Mouse (Mus musculus) hindbrain, embryonic 15.5 days (tissue): Measurements from ENCODE around the gene Myo1d. TPM values are rescaled to one million over a fixed set of nuclear protein-coding genes. Genes with fewer than 3 reads are reported as not detected.

Source experiments
- ATAC-seq: fragments of 200-750 bp; cut with Nextera tagmentation; 2 replicates; pipeline ENCODE4 v1.8.0; 2017; ENCODE audit warnings: low read depth, moderate number of reproducible peaks, moderate TSS enrichment; ENCODE audit not compliant: low FRiP score
- H3K27ac ChIP-seq: fragments of 300-500 bp; sonication (generic); replicated peaks from 2 replicates; pipeline ENCODE4 v1.5.1; 2015; ENCODE audit warnings: mild to moderate bottlenecking, inconsistent platforms
- H3K27me3 ChIP-seq: fragments of 300-500 bp; sonication (generic); 2 replicates; pipeline ENCODE4 v1.6.1; 2015; ENCODE audit warnings: control low read depth, inconsistent platforms
- H3K36me3 ChIP-seq: fragments of 300-500 bp; sonication (generic); 2 replicates; pipeline ENCODE4 v1.6.1; 2015; ENCODE audit warnings: control low read depth, inconsistent platforms
- H3K4me1 ChIP-seq: fragments of 300-500 bp; sonication (generic); replicated peaks from 2 replicates; pipeline ENCODE4 v1.6.1; 2015; ENCODE audit warnings: control low read depth, inconsistent platforms
- H3K4me2 ChIP-seq: fragments of 300-500 bp; sonication (generic); 2 replicates; pipeline ENCODE4 v1.6.1; 2015; ENCODE audit warnings: moderate library complexity, mild to moderate bottlenecking, inconsistent platforms
- H3K4me3 ChIP-seq: fragments of 300-500 bp; sonication (generic); 2 replicates; pipeline ENCODE4 v1.5.1; 2015; ENCODE audit warnings: mild to moderate bottlenecking, inconsistent platforms
- H3K9ac ChIP-seq: fragments of 300-500 bp; sonication (generic); 2 replicates; pipeline ENCODE4 v1.6.1; 2015; ENCODE audit warnings: inconsistent platforms
- H3K9me3 ChIP-seq: fragments of 300-500 bp; sonication (generic); 2 replicates; pipeline ENCODE4 v1.6.1; 2016; ENCODE audit warnings: control low read depth, inconsistent platforms
- WGBS: fragments of 180-500 bp; shearing (Covaris S2); methylation state at CpG from one replicate; pipeline ENCODE4 v1.1.7; 2015; 5-methylcytosine and 5-hydroxymethylcytosine counted together
- polyA plus RNA-seq: library from polyadenylated mRNA; unstranded; fragments of >200 nt; fragmentation: Nextera tagmentation; extraction: Ambion mirVana; gene quantifications from 2 replicates; pipeline ENCODE4 v1.2.1, GENCODE M21; 2015

The Myo1d gene
- polyA plus RNA-seq, 1 experiment from 2014 or later: 2.6 TPM

- H3K27me3 ChIP-seq: no peaks in the 10 kb centered on the region
- H3K27ac ChIP-seq: peak overlapping the region; percentile 98
- H3K36me3 ChIP-seq: no peaks in the 10 kb centered on the region
- 34% methylated on average over 6 of the region's 6 CpGs for WGBS
- peak overlapping the region; percentile 37 for H3K9ac ChIP-seq
- H3K9me3 ChIP-seq: no peaks in the 10 kb centered on the region
- peaks cover 50% of the 10 kb centered on the region for H3K4me1 ChIP-seq
- H3K4me3 ChIP-seq: no peak overlapping the region
- peak; percentile 9; the same call in 1 of the 2 replicates for ATAC-seq
- H3K4me2 ChIP-seq: peak overlapping the region; percentile 38
These were observed 275.1 kb downstream of the Myo1d start for GRCm38 (mm10) chr11:80504519-80505385.

- H3K4me1 ChIP-seq: peaks cover 51% of the 10 kb centered on the region
These were observed 275.9 kb downstream of the Myo1d start for GRCm38 (mm10) chr11:80503726-80504452.

GRCm38 (mm10) chr11:80503281-80503680 is 276.5 kb downstream of the Myo1d start:
- Histone ChIP-seq H3K27me3 (no peaks in the 10 kb centered on the region), H3K9me3 (no peaks in the 10 kb centered on the region), H3K9ac (no peak overlapping the region), H3K27ac (peak overlapping the region; percentile 98), H3K4me2 (no peak overlapping the region), H3K4me1 (peaks cover 52% of the 10 kb centered on the region), H3K36me3 (no peaks in the 10 kb centered on the region), H3K4me3 (no peak overlapping the region)
- ATAC-seq: no peak
- 70% methylated on average over 6 of the region's 6 CpGs for WGBS

More at GRCm38 (mm10) chr11:80503726-80504452, 275.9 kb downstream of the Myo1d start:
- Histone ChIP-seq H3K27me3 (no peaks in the 10 kb centered on the region), H3K36me3 (no peaks in the 10 kb centered on the region), H3K4me3 (no peak overlapping the region), H3K9me3 (no peaks in the 10 kb centered on the region), H3K9ac (peak overlapping the region; percentile 37), H3K4me2 (peak overlapping the region; percentile 38), H3K27ac (peak overlapping the region; percentile 98)
- 13% methylated on average over 13 of the region's 13 CpGs for WGBS
- ATAC-seq: peak; percentile 94

- Histone ChIP-seq H3K4me3 (no peak overlapping the region), H3K4me2 (no peak overlapping the region), H3K27ac (peak overlapping the region; percentile 83), H3K9ac (no peak overlapping the region), H3K4me1 (peaks cover 41% of the 10 kb centered on the region), H3K36me3 (no peaks in the 10 kb centered on the region), H3K9me3 (no peaks in the 10 kb centered on the region), H3K27me3 (no peaks in the 10 kb centered on the region)
- no peak for ATAC-seq
- 62% methylated on average over 4 of the region's 4 CpGs for WGBS
These were observed 280.3 kb downstream of the Myo1d start for GRCm38 (mm10) chr11:80499550-80499952.

- H3K36me3 ChIP-seq: no peaks in the 10 kb centered on the region
- H3K4me1 ChIP-seq: peaks cover 30% of the 10 kb centered on the region
- H3K4me3 ChIP-seq: no peak overlapping the region
- WGBS: 39% methylated on average over 11 of the region's 11 CpGs
- H3K4me2 ChIP-seq: no peak overlapping the region
- peak overlapping the region; percentile 28 for H3K9ac ChIP-seq
- no peaks in the 10 kb centered on the region for H3K27me3 ChIP-seq
- H3K9me3 ChIP-seq: no peaks in the 10 kb centered on the region
- ATAC-seq: peak; percentile 47; the same call in 1 of the 2 replicates
- peak overlapping the region; percentile 83 for H3K27ac ChIP-seq
These were observed 281.3 kb downstream of the Myo1d start for GRCm38 (mm10) chr11:80498328-80499070.

GRCm38 (mm10) chr11:80497225-80497919 is 282.5 kb downstream of the Myo1d start:
- no peak overlapping the region for H3K4me2 ChIP-seq
- H3K27ac ChIP-seq: no peak overlapping the region
- no peak overlapping the region for H3K9ac ChIP-seq
- H3K36me3 ChIP-seq: no peaks in the 10 kb centered on the region
- no peaks in the 10 kb centered on the region for H3K9me3 ChIP-seq
- 76% methylated on average over 10 of the region's 10 CpGs for WGBS
- no peaks in the 10 kb centered on the region for H3K27me3 ChIP-seq
- H3K4me3 ChIP-seq: no peak overlapping the region
- no peak for ATAC-seq
- H3K4me1 ChIP-seq: peaks cover 24% of the 10 kb centered on the region

GRCm38 (mm10) chr11:80496640-80497039 is 283.2 kb downstream of the Myo1d start:
- ATAC-seq: no peak
- 80% methylated on average over 1 of the region's 1 CpGs for WGBS
- no peak overlapping the region for H3K4me2 ChIP-seq
- no peak overlapping the region for H3K27ac ChIP-seq
- no peaks in the 10 kb centered on the region for H3K27me3 ChIP-seq
- H3K4me3 ChIP-seq: no peak overlapping the region
- H3K9ac ChIP-seq: no peak overlapping the region
- H3K4me1 ChIP-seq: peaks cover 24% of the 10 kb centered on the region
- no peaks in the 10 kb centered on the region for H3K9me3 ChIP-seq
- no peaks in the 10 kb centered on the region for H3K36me3 ChIP-seq

- WGBS: 93% methylated on average over 6 of the region's 6 CpGs
- no peak for ATAC-seq
- no peak overlapping the region for H3K27ac ChIP-seq
These were observed 283.9 kb downstream of the Myo1d start for GRCm38 (mm10) chr11:80495972-80496371.

GRCm38 (mm10) chr11:80494852-80495251 is 285.0 kb downstream of the Myo1d start:
- Histone ChIP-seq H3K36me3 (no peaks in the 10 kb centered on the region), H3K9me3 (no peaks in the 10 kb centered on the region), H3K4me3 (no peak overlapping the region), H3K27me3 (no peaks in the 10 kb centered on the region), H3K4me1 (peaks cover 21% of the 10 kb centered on the region), H3K9ac (no peak overlapping the region), H3K27ac (no peak overlapping the region; the same call in 1 of the 2 replicates), H3K4me2 (no peak overlapping the region)
- no peak for ATAC-seq
- WGBS: 54% methylated on average over 9 of the region's 9 CpGs

More at GRCm38 (mm10) chr11:80495972-80496371, 283.9 kb downstream of the Myo1d start:
- Histone ChIP-seq H3K9ac (no peak overlapping the region), H3K4me3 (no peak overlapping the region), H3K9me3 (no peaks in the 10 kb centered on the region), H3K4me2 (no peak overlapping the region), H3K36me3 (no peaks in the 10 kb centered on the region), H3K4me1 (peaks cover 24% of the 10 kb centered on the region), H3K27me3 (no peaks in the 10 kb centered on the region)

GRCm38 (mm10) chr11:80493186-80493585 is 286.6 kb downstream of the Myo1d start:
- peaks cover 22% of the 10 kb centered on the region for H3K4me1 ChIP-seq
- H3K36me3 ChIP-seq: no peaks in the 10 kb centered on the region
- no peak overlapping the region for H3K27ac ChIP-seq
- no peak overlapping the region for H3K4me2 ChIP-seq
- no peak for ATAC-seq
- 93% methylated on average over 5 of the region's 5 CpGs for WGBS
- no peak overlapping the region for H3K4me3 ChIP-seq
- no peaks in the 10 kb centered on the region for H3K27me3 ChIP-seq
- H3K9me3 ChIP-seq: no peaks in the 10 kb centered on the region
- no peak overlapping the region for H3K9ac ChIP-seq

GRCm38 (mm10) chr11:80490831-80491230 is 289.0 kb downstream of the Myo1d start:
- no peak overlapping the region for H3K4me2 ChIP-seq
- no peak for ATAC-seq
- H3K27ac ChIP-seq: no peak overlapping the region
- H3K9me3 ChIP-seq: no peaks in the 10 kb centered on the region
- WGBS: 75% methylated on average over 10 of the region's 10 CpGs
- H3K4me1 ChIP-seq: peaks cover 37% of the 10 kb centered on the region
- H3K36me3 ChIP-seq: no peaks in the 10 kb centered on the region
- H3K27me3 ChIP-seq: no peaks in the 10 kb centered on the region
- no peak overlapping the region for H3K9ac ChIP-seq
- no peak overlapping the region for H3K4me3 ChIP-seq
